ENCODE assay signal across 19 mouse cellular contexts in the genomic region with DNA sequence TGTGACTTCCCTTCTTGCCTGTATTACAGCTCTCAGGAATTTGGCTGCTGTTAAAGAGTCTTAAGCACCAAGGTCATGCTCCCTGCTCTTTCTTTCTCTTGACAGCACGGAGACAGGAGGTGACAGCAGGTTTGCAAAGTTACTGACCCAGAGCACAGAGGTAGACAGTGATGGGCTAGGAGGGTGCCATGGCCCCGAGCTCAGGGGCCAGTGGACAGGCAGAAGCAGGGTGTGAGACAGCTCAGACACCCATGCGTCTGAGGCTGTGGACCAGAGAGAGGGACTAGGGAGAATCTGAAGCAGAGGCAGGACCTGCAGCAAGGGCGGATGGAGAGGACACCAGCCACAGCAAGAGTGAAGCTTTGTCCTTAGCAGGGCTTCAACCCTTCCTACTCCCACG.
DNase-seq lines count a peak whose midpoint lies in the region; ATAC-seq and TF ChIP-seq lines count a peak whose summit lies in the region.
"Had no signal": no experiment of that assay in that cellular context is flagged by ENCODE, and none has a peak within 500 bp of the region (broad histone marks: within the 10 kb centered on the region; RNA-seq: fewer than 3 reads in every experiment).

No protein-coding gene starts in this region.

- DNase-seq in hindbrain, embryonic 10.5 days (ENCODE audit: low spot score), result no peak
- DNase-seq in hindbrain, postnatal 0 days (ENCODE audit: low spot score), result no peak
- peak; percentile 37 for DNase-seq in kidney, postnatal 0 days (ENCODE audit: low spot score)
- DNase-seq in kidney, adult 2 months, result no peak
- peak; percentile 21 for DNase-seq in embryo, embryonic 10.5 days (ENCODE audit: low spot score)
- DNase-seq in embryonic facial prominence, embryonic 11.5 days (ENCODE audit: low spot score), result no peak
- DNase-seq: adrenal gland, postnatal 14 days; cerebellum, adult 11-12 months; cerebellum, adult 9-10 months; cerebellum, postnatal 25 days; gastrocnemius, adult 2 months; gastrocnemius, postnatal 25 days; heart, adult 11 months; heart, postnatal 36 days had no signal

- no peak overlapping the region for H3K9ac ChIP-seq in hindbrain, postnatal 0 days (replicated peaks; ENCODE audit: low read length)
- no peak overlapping the region for H3K9ac ChIP-seq in kidney, postnatal 0 days (ENCODE audit: low read depth, low read length)
- no peak overlapping the region for H3K9ac ChIP-seq in embryonic facial prominence, embryonic 11.5 days (replicated peaks; ENCODE audit: low read length)
- H3K9ac ChIP-seq in forebrain, embryonic 15.5 days (replicated peaks), result no peak overlapping the region
- H3K9ac ChIP-seq: forebrain, embryonic 13.5 days; heart, embryonic 13.5 days; hindbrain, embryonic 12.5 days had no signal

- no peak overlapping the region for H3K4me3 ChIP-seq in hindbrain, embryonic 10.5 days
- no peak overlapping the region for H3K4me3 ChIP-seq in hindbrain, postnatal 0 days (ENCODE audit: low read length)
- H3K4me3 ChIP-seq in kidney, postnatal 0 days (replicated peaks; ENCODE audit: low read depth, low read length), result no peak overlapping the region
- H3K4me3 ChIP-seq in kidney, adult 2 months (ENCODE audit: insufficient read depth, low read depth, low read length), result no peak overlapping the region
- H3K4me3 ChIP-seq in embryonic facial prominence, embryonic 11.5 days (ENCODE audit: low read depth, low read length), result no peak overlapping the region
- H3K4me3 ChIP-seq in forebrain, embryonic 15.5 days, result no peak overlapping the region
- H3K4me3 ChIP-seq: forebrain, embryonic 13.5 days; gastrocnemius, adult 2 months; heart, embryonic 13.5 days; hindbrain, embryonic 12.5 days had no signal

- no peaks in the 10 kb centered on the region for H3K36me3 ChIP-seq in hindbrain, embryonic 10.5 days
- no peaks in the 10 kb centered on the region for H3K36me3 ChIP-seq in hindbrain, postnatal 0 days (ENCODE audit: insufficient read depth, low read length)
- no peaks in the 10 kb centered on the region for H3K36me3 ChIP-seq in kidney, postnatal 0 days (ENCODE audit: insufficient read depth, low read length)
- H3K36me3 ChIP-seq in kidney, adult 2 months (ENCODE audit: control insufficient read depth, insufficient read depth, low read length), result no peaks in the 10 kb centered on the region
- no peaks in the 10 kb centered on the region for H3K36me3 ChIP-seq in embryonic facial prominence, embryonic 11.5 days (replicated peaks; ENCODE audit: control insufficient read depth, insufficient read depth, low read depth, low read length)
- H3K36me3 ChIP-seq in forebrain, embryonic 15.5 days, result no peaks in the 10 kb centered on the region
- H3K36me3 ChIP-seq: heart, embryonic 13.5 days; hindbrain, embryonic 12.5 days had no signal

- peak overlapping the region; percentile 23; the same call in 1 of the 2 replicates for H3K27ac ChIP-seq in hindbrain, embryonic 10.5 days
- H3K27ac ChIP-seq in hindbrain, postnatal 0 days, result no peak overlapping the region
- no peak overlapping the region for H3K27ac ChIP-seq in kidney, postnatal 0 days
- H3K27ac ChIP-seq in kidney, adult 2 months (ENCODE audit: insufficient read depth, low read depth, low read length), result no peak overlapping the region
- no peak overlapping the region for H3K27ac ChIP-seq in embryonic facial prominence, embryonic 11.5 days (replicated peaks; ENCODE audit: low read depth, low read length)
- H3K27ac ChIP-seq in forebrain, embryonic 15.5 days (replicated peaks), result no peak overlapping the region
- H3K27ac ChIP-seq: forebrain, embryonic 13.5 days; gastrocnemius, adult 2 months; heart, embryonic 13.5 days; hindbrain, embryonic 12.5 days had no signal

- no peaks in the 10 kb centered on the region for H3K9me3 ChIP-seq in hindbrain, embryonic 10.5 days
- H3K9me3 ChIP-seq in hindbrain, postnatal 0 days (ENCODE audit: low read length), result no peaks in the 10 kb centered on the region
- H3K9me3 ChIP-seq in kidney, postnatal 0 days (replicated peaks; ENCODE audit: low read length), result no peaks in the 10 kb centered on the region
- no peaks in the 10 kb centered on the region for H3K9me3 ChIP-seq in embryonic facial prominence, embryonic 11.5 days (replicated peaks; ENCODE audit: control insufficient read depth, low read length)
- no peaks in the 10 kb centered on the region for H3K9me3 ChIP-seq in forebrain, embryonic 15.5 days
- H3K9me3 ChIP-seq: forebrain, embryonic 13.5 days; heart, embryonic 13.5 days; hindbrain, embryonic 12.5 days had no signal

- TF ChIP-seq CTCF in hindbrain, postnatal 0 days (IDR thresholded peaks at IDR 0.05; ENCODE audit: low read depth), result no peak
- no peak for TF ChIP-seq CTCF in kidney, postnatal 0 days (IDR thresholded peaks at IDR 0.05; ENCODE audit: low read depth)
- TF ChIP-seq CTCF in kidney, adult 2 months (conservative IDR thresholded peaks at IDR 0.05; ENCODE audit: insufficient read depth, insufficient read length, low read depth, low read length), result no peak

- WGBS in hindbrain, embryonic 10.5 days, result 21% methylated on average over 5 of the region's 5 CpGs
- 27% methylated on average over 5 of the region's 5 CpGs for WGBS in hindbrain, postnatal 0 days
- 20% methylated on average over 5 of the region's 5 CpGs for WGBS in kidney, postnatal 0 days
- WGBS in kidney, adult 2 months, result 29% methylated on average over 5 of the region's 5 CpGs
- WGBS in embryonic facial prominence, embryonic 11.5 days, result 39% methylated on average over 5 of the region's 5 CpGs
- WGBS in forebrain, embryonic 15.5 days, result 53% methylated on average over 5 of the region's 5 CpGs

- H3K27me3 ChIP-seq in hindbrain, embryonic 10.5 days (ENCODE audit: insufficient read depth, poor library complexity, severe bottlenecking), result no peaks in the 10 kb centered on the region
- H3K27me3 ChIP-seq in hindbrain, postnatal 0 days (ENCODE audit: insufficient read depth, low read length), result no peaks in the 10 kb centered on the region
- H3K27me3 ChIP-seq in kidney, postnatal 0 days (ENCODE audit: insufficient read depth, low read length), result no peaks in the 10 kb centered on the region
- H3K27me3 ChIP-seq in kidney, adult 2 months (replicated peaks; ENCODE audit: control insufficient read depth, insufficient read depth, low read length), result no peaks in the 10 kb centered on the region; the same call in 1 of the 2 replicates
- H3K27me3 ChIP-seq in embryonic facial prominence, embryonic 11.5 days (ENCODE audit: control insufficient read depth, insufficient read depth, low read length), result no peaks in the 10 kb centered on the region
- no peaks in the 10 kb centered on the region for H3K27me3 ChIP-seq in forebrain, embryonic 15.5 days
- H3K27me3 ChIP-seq: forebrain, embryonic 13.5 days; heart, embryonic 13.5 days; hindbrain, embryonic 12.5 days had no signal

- TF ChIP-seq POLR2A in kidney, adult 2 months (IDR thresholded peaks at IDR 0.05; ENCODE audit: low read depth, low read length), result no peak

- peaks cover 6% of the 10 kb centered on the region; the same call in 1 of the 2 replicates for H3K4me1 ChIP-seq in hindbrain, embryonic 10.5 days (replicated peaks)
- no peaks in the 10 kb centered on the region for H3K4me1 ChIP-seq in hindbrain, postnatal 0 days (ENCODE audit: insufficient read depth, low read length)
- H3K4me1 ChIP-seq in kidney, postnatal 0 days (replicated peaks; ENCODE audit: insufficient read depth, low read length), result no peaks in the 10 kb centered on the region
- no peaks in the 10 kb centered on the region for H3K4me1 ChIP-seq in kidney, adult 2 months (ENCODE audit: control insufficient read depth, insufficient read depth, low read length)
- no peaks in the 10 kb centered on the region for H3K4me1 ChIP-seq in embryonic facial prominence, embryonic 11.5 days (ENCODE audit: control insufficient read depth, insufficient read depth, low read length)
- H3K4me1 ChIP-seq in forebrain, embryonic 15.5 days, result no peaks in the 10 kb centered on the region
- H3K4me1 ChIP-seq: forebrain, embryonic 13.5 days; hindbrain, embryonic 12.5 days had no signal

- ATAC-seq in hindbrain, postnatal 0 days, result no peak
- ATAC-seq in kidney, postnatal 0 days (replicated peaks; ENCODE audit: low FRiP score, low read depth), result peak; percentile 46; the same call in 1 of the 2 replicates
- peak; percentile 73 for ATAC-seq in embryonic facial prominence, embryonic 11.5 days (replicated peaks; ENCODE audit: insufficient number of reproducible peaks, low FRiP score, low TSS enrichment, low read depth)
- ATAC-seq in forebrain, embryonic 15.5 days (replicated peaks), result no peak
- ATAC-seq: forebrain, embryonic 13.5 days; hindbrain, embryonic 16.5 days had no signal

- no peak overlapping the region for H3K4me2 ChIP-seq in hindbrain, postnatal 0 days (ENCODE audit: low read depth, low read length)
- no peak overlapping the region for H3K4me2 ChIP-seq in kidney, postnatal 0 days (ENCODE audit: low read length)
- no peak overlapping the region for H3K4me2 ChIP-seq in embryonic facial prominence, embryonic 11.5 days (ENCODE audit: low read depth, low read length)
- no peak overlapping the region for H3K4me2 ChIP-seq in forebrain, embryonic 15.5 days (replicated peaks)
- H3K4me2 ChIP-seq: forebrain, embryonic 13.5 days; heart, embryonic 13.5 days; hindbrain, embryonic 12.5 days had no signal

Comparison
In these comparisons a context has a peak if more than half of its experiments do, and no peak if none do; other contexts are left out.
1. DNase-seq: peak in kidney, postnatal 0 days (single experiment) and embryo, embryonic 10.5 days (single experiment); none in hindbrain, embryonic 10.5 days (single experiment), hindbrain, postnatal 0 days (single experiment), kidney, adult 2 months (single experiment) and embryonic facial prominence, embryonic 11.5 days (single experiment).
2. ATAC-seq: peak in kidney, postnatal 0 days (single experiment) and embryonic facial prominence, embryonic 11.5 days (single experiment); none in hindbrain, postnatal 0 days (single experiment) and forebrain, embryonic 15.5 days (single experiment).